Mouse (Mus musculus) stomach, embryonic 16.5 days (tissue): ENCODE data around the gene Lyrm4. TPM values are rescaled to one million over a fixed set of nuclear protein-coding genes. Genes with fewer than 3 reads are reported as not detected.

Source experiments
- ATAC-seq: fragments of 200-750 bp; cut with Nextera tagmentation; 2 replicates; pipeline ENCODE4 v1.8.0; 2017; ENCODE audit warnings: moderate number of reproducible peaks, moderate TSS enrichment; ENCODE audit not compliant: insufficient read depth, low FRiP score
- H3K27ac ChIP-seq: fragments of 300-500 bp; sonication (generic); 2 replicates; pipeline ENCODE4 v1.5.1; 2014; ENCODE audit warnings: low read length
- H3K27me3 ChIP-seq: fragments of 300-500 bp; sonication (generic); 2 replicates; pipeline ENCODE4 v1.6.1; 2014; ENCODE audit warnings: low read length, control low read depth, mixed read lengths; ENCODE audit not compliant: control insufficient read depth, insufficient read depth
- H3K36me3 ChIP-seq: fragments of 300-500 bp; sonication (generic); 2 replicates; pipeline ENCODE4 v1.6.1; 2014; ENCODE audit warnings: low read length; ENCODE audit not compliant: control insufficient read depth, insufficient read depth
- H3K4me1 ChIP-seq: fragments of 300-500 bp; sonication (generic); 2 replicates; pipeline ENCODE4 v1.6.1; 2014; ENCODE audit warnings: low read length, control low read depth, mixed read lengths; ENCODE audit not compliant: control insufficient read depth, insufficient read depth
- H3K4me2 ChIP-seq: fragments of 300-500 bp; sonication (generic); 2 replicates; pipeline ENCODE4 v1.6.1; 2014; ENCODE audit warnings: low read depth, low read length, mixed read lengths
- H3K4me3 ChIP-seq: fragments of 300-500 bp; sonication (generic); replicated peaks from 2 replicates; pipeline ENCODE4 v1.5.1; 2014; ENCODE audit warnings: mild to moderate bottlenecking, low read length
- H3K9ac ChIP-seq: fragments of 300-500 bp; sonication (generic); 2 replicates; pipeline ENCODE4 v1.6.1; 2014; ENCODE audit warnings: low read length
- H3K9me3 ChIP-seq: fragments of 300-500 bp; sonication (generic); replicated peaks from 2 replicates; pipeline ENCODE4 v1.6.1; 2016; ENCODE audit warnings: low read length, control low read depth; ENCODE audit not compliant: control insufficient read depth
- WGBS: fragments of 180-500 bp; shearing (Covaris S2); extraction: QIAGEN DNeasy Blood & Tissue Kit; methylation state at CpG from one replicate; pipeline ENCODE4 v1.1.7; 2014; 5-methylcytosine and 5-hydroxymethylcytosine counted together
- polyA plus RNA-seq: library from polyadenylated mRNA; unstranded; fragments of >200 nt; fragmentation: Nextera tagmentation; extraction: Ambion mirVana; gene quantifications from 2 replicates; pipeline ENCODE4 v1.2.1, GENCODE M21; 2015

Lyrm4 gene
- polyA plus RNA-seq, 1 experiment from 2014 or later = 21.8 TPM

DNA sequence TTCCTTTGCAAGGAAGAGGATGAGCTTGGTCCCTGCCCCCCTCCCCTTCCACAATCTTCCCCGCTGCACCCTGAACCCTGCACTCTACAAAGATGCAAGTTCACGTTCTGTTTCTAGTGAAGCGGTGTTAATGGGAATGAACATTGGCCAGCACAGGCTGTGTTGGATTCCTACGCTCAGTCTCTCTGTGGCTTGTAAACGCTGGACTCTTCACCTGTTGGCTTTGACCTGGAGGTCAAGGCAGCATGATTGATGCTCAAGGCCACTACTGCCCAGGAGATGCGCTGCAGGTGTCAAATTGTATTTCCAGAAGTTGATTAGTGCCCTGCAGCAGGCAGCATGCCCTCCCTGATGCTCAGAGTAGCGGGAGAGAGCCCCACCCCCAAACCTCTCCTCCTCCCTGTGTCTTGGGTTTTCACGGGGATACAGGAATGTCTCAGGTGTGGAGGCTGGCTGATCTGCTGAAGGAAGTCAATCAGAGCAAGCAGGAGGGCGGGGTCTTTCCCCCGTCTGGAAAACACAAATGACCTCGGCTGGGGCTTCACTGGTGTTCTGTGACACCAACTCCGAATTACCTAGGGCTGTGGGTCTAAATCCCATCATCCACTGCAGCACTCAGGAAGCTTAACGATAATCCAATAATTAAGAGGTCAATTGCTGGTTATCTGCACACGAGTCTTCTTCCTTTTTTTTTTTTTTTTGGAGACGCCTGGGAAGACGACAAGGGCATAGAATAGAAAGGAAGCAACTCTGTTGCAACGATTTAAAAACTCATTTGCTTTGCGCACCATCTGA is 177.3 kb downstream of the Lyrm4 start:
- no peak for ATAC-seq
- H3K4me2 ChIP-seq = no peak overlapping the region
- 53% methylated on average over 18 of the region's 18 CpGs for WGBS

DNA sequence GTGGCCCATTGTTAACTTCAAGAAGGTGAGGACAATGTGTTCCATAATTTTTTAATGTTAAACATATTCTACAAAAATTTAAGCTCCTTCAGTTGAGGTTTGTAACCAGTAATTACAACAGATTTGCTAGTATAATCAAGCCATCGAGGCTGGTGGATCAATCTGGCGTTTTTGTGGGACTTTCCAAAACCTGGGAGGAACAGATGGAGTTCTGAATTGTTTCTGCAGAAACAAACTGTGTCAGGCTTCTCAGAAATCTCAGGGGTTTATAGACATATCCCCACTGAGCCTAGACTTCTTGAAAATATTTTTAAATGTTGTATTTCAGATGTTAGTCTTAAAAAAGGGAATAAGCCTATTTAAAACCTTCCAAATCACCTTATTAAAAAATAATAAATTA is 179.3 kb downstream of the Lyrm4 start:
- 68% methylated on average over 2 of the region's 2 CpGs for WGBS
- no peak overlapping the region for H3K9ac ChIP-seq
- no peak for ATAC-seq
- H3K9me3 ChIP-seq = peaks cover 4% of the 10 kb centered on the region
- H3K27ac ChIP-seq = no peak overlapping the region
- no peaks in the 10 kb centered on the region for H3K4me1 ChIP-seq
- no peaks in the 10 kb centered on the region for H3K27me3 ChIP-seq
- no peaks in the 10 kb centered on the region for H3K36me3 ChIP-seq
- no peak overlapping the region for H3K4me3 ChIP-seq
- H3K4me2 ChIP-seq = no peak overlapping the region

More for the DNA sequence above, 177.3 kb downstream of the Lyrm4 start:
- Histone ChIP-seq H3K27me3 (no peaks in the 10 kb centered on the region), H3K9me3 (peaks cover 2% of the 10 kb centered on the region), H3K4me3 (no peak overlapping the region), H3K36me3 (no peaks in the 10 kb centered on the region), H3K9ac (no peak overlapping the region), H3K27ac (no peak overlapping the region), H3K4me1 (no peaks in the 10 kb centered on the region)

Other genes with a start within 250 kb of the Lyrm4 start
- gene Rpp40, start 211.2 kb downstream of the Lyrm4 start, polyA plus RNA-seq = 15.7 and 16.5 TPM in 2 replicates
- 0.34 and 0.37 TPM in 2 replicates for gene Ppp1r3g, start 158.7 kb downstream of the Lyrm4 start, polyA plus RNA-seq
- 34.6 and 38.1 TPM in 2 replicates for gene Fars2, start 114 bp downstream of the Lyrm4 start, polyA plus RNA-seq